Mouse (Mus musculus) intestine, postnatal 0 days (tissue): ENCODE data around the gene Mapkap1. TPM values are rescaled to one million over a fixed set of nuclear protein-coding genes. Genes with fewer than 3 reads are reported as not detected.

Experiments
- ATAC-seq: fragments of 200-750 bp; cut with Nextera tagmentation; 2 replicates; pipeline ENCODE4 v1.8.0; 2017; ENCODE audit warnings: mild to moderate bottlenecking, moderate TSS enrichment, moderate library complexity
- H3K27ac ChIP-seq: fragments of 300-500 bp; sonication (generic); 2 replicates; pipeline ENCODE4 v1.5.1; 2014; ENCODE audit warnings: mild to moderate bottlenecking, low read depth, low read length, moderate library complexity
- H3K27me3 ChIP-seq: fragments of 300-500 bp; sonication (generic); replicated peaks from 2 replicates; pipeline ENCODE4 v1.6.1; 2014; ENCODE audit warnings: low read length, mixed read lengths; ENCODE audit not compliant: control insufficient read depth, insufficient read depth
- H3K36me3 ChIP-seq: fragments of 300-500 bp; sonication (generic); 2 replicates; pipeline ENCODE4 v1.6.1; 2014; ENCODE audit warnings: mild to moderate bottlenecking, moderate library complexity; ENCODE audit not compliant: control insufficient read depth, insufficient read depth
- H3K4me1 ChIP-seq: fragments of 300-500 bp; sonication (generic); replicated peaks from 2 replicates; pipeline ENCODE4 v1.6.1; 2014; ENCODE audit warnings: antibody characterized with exemption, low read length, mixed read lengths; ENCODE audit not compliant: control insufficient read depth, insufficient read depth
- H3K4me2 ChIP-seq: fragments of 300-500 bp; sonication (generic); replicated peaks from 2 replicates; pipeline ENCODE4 v1.6.1; 2014; ENCODE audit warnings: low read depth, mild to moderate bottlenecking, moderate library complexity
- H3K4me3 ChIP-seq: fragments of 300-500 bp; sonication (generic); 2 replicates; pipeline ENCODE4 v1.5.1; 2014; ENCODE audit warnings: low read depth, low read length
- H3K9ac ChIP-seq: fragments of 300-500 bp; sonication (generic); 2 replicates; pipeline ENCODE4 v1.6.1; 2014; ENCODE audit warnings: mild to moderate bottlenecking, low read depth, low read length
- H3K9me3 ChIP-seq: fragments of 300-500 bp; sonication (generic); 2 replicates; pipeline ENCODE4 v1.6.1; 2016; ENCODE audit warnings: mixed run types; ENCODE audit not compliant: control insufficient read depth
- CTCF ChIP-seq: sonication (generic); IDR thresholded peaks from 2 replicates; pipeline ENCODE4 v1.5.1; 2016; ENCODE audit warnings: low read depth, mild to moderate bottlenecking, control low read depth, antibody characterized with exemption, moderate library complexity
- WGBS: fragments of 180-500 bp; shearing (Covaris S2); extraction: QIAGEN DNeasy Blood & Tissue Kit; methylation state at CpG from one replicate; pipeline ENCODE4 v1.1.7; 2014; 5-methylcytosine and 5-hydroxymethylcytosine counted together
- polyA plus RNA-seq: library from polyadenylated mRNA; unstranded; fragments of >200 nt; fragmentation: Nextera tagmentation; extraction: Ambion mirVana; gene quantifications from 2 replicates; pipeline ENCODE4 v1.2.1, GENCODE M21; 2015

Gene Mapkap1
- polyA plus RNA-seq, 1 experiment from 2014 or later: 73.0 TPM

DNA sequence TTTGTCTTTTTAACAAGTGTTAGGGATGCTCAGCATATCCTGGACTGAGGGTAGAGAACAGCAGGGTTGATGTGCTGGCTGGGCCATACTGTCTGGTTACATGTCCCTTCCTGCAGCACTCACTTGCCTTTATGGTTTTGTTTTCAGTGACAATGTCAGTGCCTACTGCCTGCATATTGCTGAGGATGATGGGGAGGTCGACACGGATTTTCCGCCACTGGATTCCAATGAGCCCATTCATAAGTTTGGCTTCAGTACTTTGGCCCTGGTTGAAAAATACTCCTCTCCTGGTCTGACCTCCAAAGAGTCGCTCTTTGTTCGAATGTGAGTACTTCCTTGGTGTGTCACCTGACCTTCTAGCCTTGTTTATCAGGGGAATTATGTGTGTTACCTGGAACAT, 112.0 kb downstream of the Mapkap1 start:
- no peak for ATAC-seq
- no peaks in the 10 kb centered on the region for H3K9me3 ChIP-seq
- 91% methylated on average over 5 of the region's 5 CpGs for WGBS
- peaks cover 5% of the 10 kb centered on the region for H3K36me3 ChIP-seq
- H3K4me2 ChIP-seq: no peak overlapping the region
- no peak overlapping the region for H3K9ac ChIP-seq
- no peaks in the 10 kb centered on the region for H3K27me3 ChIP-seq
- H3K4me1 ChIP-seq: no peaks in the 10 kb centered on the region
- H3K27ac ChIP-seq: no peak overlapping the region
- no peak overlapping the region for H3K4me3 ChIP-seq
- TF ChIP-seq CTCF: no peak

DNA sequence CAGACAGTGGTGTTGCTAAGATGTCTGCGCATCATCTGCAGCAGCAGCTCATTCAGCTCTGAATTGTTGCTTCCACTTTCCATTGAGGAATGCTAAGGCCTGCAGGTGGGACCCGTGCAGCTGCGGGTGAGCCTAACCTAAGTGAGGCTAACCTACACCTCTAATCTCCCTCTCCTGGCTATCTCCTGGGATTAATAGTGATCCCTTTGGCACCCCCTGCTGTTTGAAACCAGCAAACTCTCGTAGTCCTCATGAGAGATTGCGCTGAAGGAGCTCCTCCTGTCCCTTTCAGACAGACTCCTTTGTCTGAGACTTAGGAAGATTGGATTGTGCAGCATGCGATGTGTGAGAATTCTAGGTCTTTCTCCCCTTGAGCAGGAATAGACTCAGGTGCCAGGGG, 113.0 kb downstream of the Mapkap1 start:
- Histone ChIP-seq H3K4me1 (no peaks in the 10 kb centered on the region), H3K36me3 (peaks cover 5% of the 10 kb centered on the region), H3K27ac (no peak overlapping the region), H3K4me3 (no peak overlapping the region), H3K4me2 (no peak overlapping the region), H3K9ac (no peak overlapping the region), H3K27me3 (no peaks in the 10 kb centered on the region), H3K9me3 (no peaks in the 10 kb centered on the region)
- TF ChIP-seq CTCF: peak; percentile 83
- no peak for ATAC-seq
- WGBS: 45% methylated on average over 6 of the region's 6 CpGs

DNA sequence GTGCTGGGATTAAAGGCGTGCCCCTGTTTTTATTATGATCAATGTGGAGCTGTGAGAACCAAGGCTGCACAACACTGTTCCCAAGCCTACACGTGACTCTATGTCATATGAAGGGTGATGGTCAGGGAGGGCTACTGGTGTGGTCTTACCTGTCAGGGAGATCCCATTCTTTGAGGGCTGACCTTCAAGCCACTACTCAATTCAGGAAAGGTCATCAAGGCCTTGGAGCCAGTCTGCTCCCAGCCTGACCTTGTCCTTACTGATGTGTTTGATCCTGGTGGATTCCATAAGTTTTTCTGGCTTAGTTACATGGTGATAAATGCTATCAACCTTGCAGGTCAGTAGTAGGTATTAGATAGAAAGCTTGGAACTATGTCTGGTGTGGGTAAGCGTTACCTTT, 114.8 kb downstream of the Mapkap1 start:
- H3K9ac ChIP-seq: no peak overlapping the region
- H3K27ac ChIP-seq: no peak overlapping the region
- H3K9me3 ChIP-seq: no peaks in the 10 kb centered on the region
- H3K4me2 ChIP-seq: no peak overlapping the region
- 94% methylated on average over 3 of the region's 3 CpGs for WGBS
- no peak overlapping the region for H3K4me3 ChIP-seq
- H3K36me3 ChIP-seq: peaks cover 5% of the 10 kb centered on the region
- no peak for TF ChIP-seq CTCF
- H3K27me3 ChIP-seq: no peaks in the 10 kb centered on the region
- no peak for ATAC-seq
- H3K4me1 ChIP-seq: no peaks in the 10 kb centered on the region

DNA sequence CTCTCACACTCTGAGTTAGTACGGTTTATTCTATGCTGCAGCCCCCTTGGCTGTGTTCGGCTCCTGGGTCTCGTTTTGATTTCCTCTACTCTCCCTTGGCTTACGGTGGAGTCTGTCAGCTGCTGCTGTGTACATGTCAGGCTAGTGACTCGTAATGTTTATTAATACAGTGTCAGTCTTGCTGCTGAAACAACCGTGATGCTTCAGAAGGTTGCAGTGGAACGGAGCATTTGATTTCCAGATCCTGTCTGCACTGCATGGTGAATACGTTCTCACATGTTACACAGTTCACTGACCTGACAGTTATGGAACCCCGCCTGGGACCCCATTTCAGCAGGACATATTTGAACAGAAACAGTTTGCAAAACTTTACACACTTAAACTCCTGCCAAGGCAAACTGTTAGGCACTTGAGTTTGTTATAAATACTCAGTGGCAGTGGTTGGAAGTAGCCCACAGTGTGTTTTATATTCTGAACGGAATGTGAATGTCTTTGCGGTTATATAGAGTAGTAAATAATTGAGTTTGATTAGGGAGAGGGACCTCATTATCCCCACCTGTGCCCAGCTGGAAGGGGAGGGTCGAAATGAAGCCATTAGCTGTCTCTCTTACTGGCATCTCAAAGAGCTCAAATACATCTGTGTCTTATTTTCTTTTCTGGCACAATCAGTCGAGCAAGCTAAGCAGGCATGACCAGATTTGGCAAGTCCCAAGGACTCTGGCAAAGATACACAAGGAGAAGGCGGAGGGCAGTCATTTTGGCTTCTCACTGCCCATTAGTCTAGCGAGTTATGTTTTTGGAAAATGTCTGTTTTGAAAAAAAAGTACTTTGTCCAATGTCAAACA, 120.2 kb downstream of the Mapkap1 start:
- Histone ChIP-seq H3K27me3 (no peaks in the 10 kb centered on the region), H3K9me3 (no peaks in the 10 kb centered on the region), H3K9ac (no peak overlapping the region), H3K4me1 (no peaks in the 10 kb centered on the region), H3K36me3 (peaks cover 4% of the 10 kb centered on the region; the same call in 1 of the 2 replicates), H3K4me2 (no peak overlapping the region), H3K27ac (no peak overlapping the region), H3K4me3 (no peak overlapping the region)
- no peak for TF ChIP-seq CTCF
- WGBS: 60% methylated on average over 15 of the region's 15 CpGs
- no peak for ATAC-seq

DNA sequence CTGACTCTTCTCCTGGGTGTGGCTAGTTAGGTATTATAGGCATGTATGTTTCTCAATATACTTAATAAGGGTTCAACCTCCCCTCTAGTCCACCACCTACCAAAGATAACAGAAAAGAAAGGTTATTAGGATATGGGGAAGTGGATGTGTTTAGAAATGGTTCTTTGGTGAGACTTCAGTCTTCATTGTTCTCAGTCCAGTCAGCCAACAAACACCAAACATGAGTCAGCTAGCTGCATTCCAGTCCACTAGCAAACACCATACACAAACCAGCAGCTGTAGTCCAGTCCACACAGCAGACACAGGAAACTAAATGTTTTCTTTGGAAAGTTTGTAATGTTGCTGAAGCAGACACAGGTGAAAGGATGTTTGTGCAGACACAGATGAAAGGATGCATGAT, 121.9 kb downstream of the Mapkap1 start:
- H3K27ac ChIP-seq: no peak overlapping the region
- no peak overlapping the region for H3K9ac ChIP-seq
- no peak overlapping the region for H3K4me3 ChIP-seq
- no peaks in the 10 kb centered on the region for H3K9me3 ChIP-seq
- peaks cover 4% of the 10 kb centered on the region; the same call in 1 of the 2 replicates for H3K36me3 ChIP-seq
- no peak overlapping the region for H3K4me2 ChIP-seq
- no peak for ATAC-seq
- TF ChIP-seq CTCF: no peak
- no peaks in the 10 kb centered on the region for H3K27me3 ChIP-seq
- no peaks in the 10 kb centered on the region for H3K4me1 ChIP-seq

DNA sequence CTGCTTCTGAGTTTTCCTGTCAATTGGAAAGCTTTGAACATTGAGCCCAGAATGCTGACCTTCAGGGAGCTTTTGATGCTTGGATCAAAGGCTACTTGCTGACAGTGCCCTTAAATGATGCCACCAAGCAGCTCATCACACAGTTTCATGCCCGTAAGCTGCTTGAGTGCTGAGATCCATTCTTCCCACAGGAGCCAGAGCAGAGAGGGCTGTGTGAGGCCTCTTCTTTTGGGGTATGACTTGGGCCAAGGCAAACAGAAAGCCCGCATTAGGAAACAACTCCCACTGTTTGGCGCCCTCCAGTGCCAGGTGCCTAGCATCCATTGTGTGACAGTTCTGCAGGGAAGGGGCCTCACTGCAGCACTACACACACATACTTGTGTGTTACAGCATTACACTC, 123.5 kb downstream of the Mapkap1 start:
- peaks cover 4% of the 10 kb centered on the region; the same call in 1 of the 2 replicates for H3K36me3 ChIP-seq
- H3K4me2 ChIP-seq: no peak overlapping the region
- H3K9me3 ChIP-seq: no peaks in the 10 kb centered on the region
- no peak overlapping the region for H3K9ac ChIP-seq
- 54% methylated on average over 3 of the region's 3 CpGs for WGBS
- no peaks in the 10 kb centered on the region for H3K27me3 ChIP-seq
- peak; percentile 58 for TF ChIP-seq CTCF
- ATAC-seq: no peak
- no peaks in the 10 kb centered on the region for H3K4me1 ChIP-seq
- no peak overlapping the region for H3K27ac ChIP-seq
- H3K4me3 ChIP-seq: no peak overlapping the region
